Mouse (Mus musculus) embryonic facial prominence, embryonic 12.5 days (tissue): ENCODE results near the gene Rpain. TPM values are rescaled to one million over a fixed set of nuclear protein-coding genes. Genes with fewer than 3 reads are reported as not detected.
A peak's percentile ranks its signal among the peaks of the same experiment; 100 is the strongest.

Experiments used
- ATAC-seq: fragments of 200-750 bp; cut with Nextera tagmentation; 2 replicates; pipeline ENCODE4 v1.8.0; 2017; ENCODE audit not compliant: insufficient number of reproducible peaks, insufficient read depth, low FRiP score, low TSS enrichment
- H3K27ac ChIP-seq: fragments of 300-500 bp; sonication (generic); 2 replicates; pipeline ENCODE4 v1.5.1; 2016; ENCODE audit warnings: mild to moderate bottlenecking
- H3K27me3 ChIP-seq: fragments of 300-500 bp; sonication (generic); 2 replicates; pipeline ENCODE4 v1.6.1; 2016; ENCODE audit warnings: mild to moderate bottlenecking, moderate library complexity
- H3K36me3 ChIP-seq: fragments of 300-500 bp; sonication (generic); 2 replicates; pipeline ENCODE4 v1.6.1; 2016; ENCODE audit warnings: mild to moderate bottlenecking
- H3K4me1 ChIP-seq: fragments of 300-500 bp; sonication (generic); 2 replicates; pipeline ENCODE4 v1.6.1; 2016
- H3K4me2 ChIP-seq: fragments of 300-500 bp; sonication (generic); replicated peaks from 2 replicates; pipeline ENCODE4 v1.6.1; 2016; ENCODE audit warnings: mild to moderate bottlenecking, moderate library complexity
- H3K4me3 ChIP-seq: fragments of 300-500 bp; sonication (generic); 2 replicates; pipeline ENCODE4 v1.5.1; 2016; ENCODE audit warnings: mild to moderate bottlenecking
- H3K9ac ChIP-seq: fragments of 300-500 bp; sonication (generic); 2 replicates; pipeline ENCODE4 v1.6.1; 2016; ENCODE audit warnings: mild to moderate bottlenecking, moderate library complexity
- H3K9me3 ChIP-seq: fragments of 300-500 bp; sonication (generic); 2 replicates; pipeline ENCODE4 v1.6.1; 2016; ENCODE audit warnings: mild to moderate bottlenecking, moderate library complexity
- WGBS: fragments of 180-500 bp; shearing (Covaris S2); methylation state at CpG from one replicate; pipeline ENCODE4 v1.1.7; 2016; 5-methylcytosine and 5-hydroxymethylcytosine counted together
- polyA plus RNA-seq: library from polyadenylated mRNA; unstranded; fragments of >200 nt; fragmentation: Nextera tagmentation; extraction: Ambion mirVana; gene quantifications from 2 replicates; pipeline ENCODE4 v1.2.1, GENCODE M21; 2016

Gene Rpain
- polyA plus RNA-seq, 1 experiment from 2014 or later = 71.3 TPM

GRCm38 (mm10) chr11:70970560-70971540 is 837 bp downstream of the Rpain start:
- Histone ChIP-seq H3K36me3 (peaks cover 32% of the 10 kb centered on the region), H3K9me3 (no peaks in the 10 kb centered on the region), H3K27me3 (no peaks in the 10 kb centered on the region), H3K27ac (peak overlapping the region; percentile 92; the same call in 1 of the 2 replicates), H3K4me1 (peaks cover 11% of the 10 kb centered on the region), H3K9ac (peak overlapping the region; percentile 67), H3K4me3 (peak overlapping the region; percentile 92), H3K4me2 (peak overlapping the region; percentile 84)
- 17% methylated on average over 24 of the region's 24 CpGs for WGBS
- peak; percentile 29; the same call in 1 of the 2 replicates for ATAC-seq

GRCm38 (mm10) chr11:70972586-70972985 is 2.6 kb downstream of the Rpain start:
- ATAC-seq = no peak
- 57% methylated on average over 1 of the region's 1 CpGs for WGBS

GRCm38 (mm10) chr11:70973947-70974346 is 3.9 kb downstream of the Rpain start:
- no peak for ATAC-seq
- no peak overlapping the region for H3K9ac ChIP-seq
- WGBS = 66% methylated on average over 4 of the region's 4 CpGs
- 0 out of 2 replicates have a peak, but pooled peaks cover 3% of the 10 kb centered on the region for H3K4me1 ChIP-seq
- peaks cover 54% of the 10 kb centered on the region for H3K36me3 ChIP-seq
- H3K4me2 ChIP-seq = no peak overlapping the region
- no peak overlapping the region for H3K27ac ChIP-seq
- H3K27me3 ChIP-seq = no peaks in the 10 kb centered on the region
- no peak overlapping the region for H3K4me3 ChIP-seq
- no peaks in the 10 kb centered on the region for H3K9me3 ChIP-seq

More at GRCm38 (mm10) chr11:70972586-70972985, 2.6 kb downstream of the Rpain start:
- Histone ChIP-seq H3K36me3 (peaks cover 41% of the 10 kb centered on the region), H3K9ac (no peak overlapping the region), H3K27ac (no peak overlapping the region), H3K9me3 (no peaks in the 10 kb centered on the region), H3K4me1 (peaks cover 11% of the 10 kb centered on the region), H3K27me3 (no peaks in the 10 kb centered on the region), H3K4me2 (no peak overlapping the region), H3K4me3 (no peak overlapping the region)

DNA sequence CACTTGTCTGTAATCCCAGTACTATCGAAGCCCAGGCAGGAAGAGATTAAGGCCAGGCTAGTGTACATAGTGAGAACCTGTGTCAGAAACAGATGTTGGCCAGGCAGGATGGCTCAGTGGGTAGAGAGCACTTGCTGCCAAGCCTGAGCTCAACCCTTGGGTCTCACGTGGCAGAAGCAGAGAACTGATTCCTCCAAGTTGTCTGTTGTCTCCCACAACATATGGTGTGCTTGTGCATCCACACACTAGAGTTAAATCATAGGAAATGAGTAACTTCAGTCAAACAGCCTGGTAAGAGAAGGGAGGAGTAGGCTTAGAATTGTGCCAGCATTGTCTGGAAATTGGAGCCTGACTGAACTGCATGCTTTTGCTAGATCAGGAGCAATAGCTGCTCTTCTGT is 5.2 kb downstream of the Rpain start:
- peaks cover 67% of the 10 kb centered on the region for H3K36me3 ChIP-seq
- H3K4me2 ChIP-seq = no peak overlapping the region
- no peak for ATAC-seq
- H3K4me1 ChIP-seq = 0 out of 2 replicates have a peak, but pooled peaks cover 3% of the 10 kb centered on the region
- H3K9ac ChIP-seq = no peak overlapping the region
- no peaks in the 10 kb centered on the region for H3K27me3 ChIP-seq
- no peak overlapping the region for H3K4me3 ChIP-seq
- 75% methylated on average over 2 of the region's 2 CpGs for WGBS
- no peak overlapping the region for H3K27ac ChIP-seq
- no peaks in the 10 kb centered on the region for H3K9me3 ChIP-seq

DNA sequence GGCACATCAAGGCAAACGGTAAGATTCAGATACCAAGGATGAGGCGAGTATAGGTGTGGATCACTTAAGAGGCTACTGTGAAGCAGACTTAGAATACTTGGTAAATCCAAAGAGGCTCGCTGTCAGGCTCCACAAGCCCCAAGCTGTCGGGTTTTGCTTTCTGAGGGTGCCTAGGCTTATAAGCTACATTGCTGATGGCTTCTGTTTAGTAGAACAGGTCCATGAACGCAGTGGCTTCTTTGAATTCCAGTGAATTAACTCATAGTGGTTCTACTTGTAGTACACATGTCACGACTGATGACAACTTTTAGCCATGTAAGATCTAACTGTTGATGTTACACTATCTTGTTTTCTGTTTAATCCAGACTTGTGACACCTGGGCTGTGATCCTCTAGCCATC is 7.3 kb downstream of the Rpain start:
- H3K4me3 ChIP-seq = no peak overlapping the region
- no peaks in the 10 kb centered on the region for H3K27me3 ChIP-seq
- no peak overlapping the region for H3K9ac ChIP-seq
- H3K4me1 ChIP-seq = peaks cover 6% of the 10 kb centered on the region; the same call in 1 of the 2 replicates
- H3K36me3 ChIP-seq = peaks cover 78% of the 10 kb centered on the region
- no peaks in the 10 kb centered on the region for H3K9me3 ChIP-seq
- 81% methylated on average over 6 of the region's 6 CpGs for WGBS
- H3K27ac ChIP-seq = no peak overlapping the region
- no peak overlapping the region for H3K4me2 ChIP-seq
- ATAC-seq = no peak

DNA sequence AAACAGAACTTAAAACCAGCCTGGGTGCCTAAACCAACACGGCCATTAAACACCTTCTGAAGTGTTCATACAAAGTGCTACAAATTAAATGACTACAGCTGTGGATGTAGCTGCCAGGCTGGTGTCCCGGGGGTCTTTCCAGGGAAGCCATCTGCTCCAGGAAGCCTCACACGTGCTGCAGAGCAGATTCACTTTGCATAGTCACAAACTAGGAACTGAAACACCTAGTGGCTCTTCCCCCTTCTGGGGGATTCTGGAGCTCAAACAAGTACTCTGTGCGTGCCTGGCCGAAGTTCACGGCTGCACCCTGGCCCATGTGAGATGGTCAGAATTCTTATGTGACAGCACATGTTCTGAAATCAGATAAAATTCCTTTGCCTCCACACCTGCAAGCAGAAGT is 10.2 kb downstream of the Rpain start:
- WGBS = 89% methylated on average over 6 of the region's 6 CpGs
- Histone ChIP-seq H3K4me1 (peaks cover 6% of the 10 kb centered on the region; the same call in 1 of the 2 replicates), H3K36me3 (peaks cover 57% of the 10 kb centered on the region)

GRCm38 (mm10) chr11:70980751-70981510 is 10.9 kb downstream of the Rpain start:
- H3K27me3 ChIP-seq = no peaks in the 10 kb centered on the region
- H3K4me1 ChIP-seq = peaks cover 6% of the 10 kb centered on the region; the same call in 1 of the 2 replicates
- peaks cover 62% of the 10 kb centered on the region for H3K36me3 ChIP-seq
- H3K9me3 ChIP-seq = no peaks in the 10 kb centered on the region
- H3K4me3 ChIP-seq = no peak overlapping the region
- H3K27ac ChIP-seq = no peak overlapping the region
- no peak for ATAC-seq
- H3K9ac ChIP-seq = no peak overlapping the region
- no peak overlapping the region; the same call in 1 of the 2 replicates for H3K4me2 ChIP-seq
- 91% methylated on average over 14 of the region's 14 CpGs for WGBS

More for the DNA sequence above, 10.2 kb downstream of the Rpain start:
- H3K27ac ChIP-seq = no peak overlapping the region
- no peaks in the 10 kb centered on the region for H3K27me3 ChIP-seq
- ATAC-seq = no peak
- H3K4me3 ChIP-seq = no peak overlapping the region
- no peak overlapping the region for H3K9ac ChIP-seq
- H3K4me2 ChIP-seq = no peak overlapping the region
- H3K9me3 ChIP-seq = no peaks in the 10 kb centered on the region

GRCm38 (mm10) chr11:70982030-70982429 is 12.0 kb downstream of the Rpain start:
- Histone ChIP-seq H3K4me2 (peak overlapping the region; percentile 69), H3K9me3 (no peaks in the 10 kb centered on the region), H3K4me1 (peaks cover 6% of the 10 kb centered on the region; the same call in 1 of the 2 replicates), H3K27ac (no peak overlapping the region), H3K27me3 (no peaks in the 10 kb centered on the region), H3K36me3 (peaks cover 62% of the 10 kb centered on the region), H3K4me3 (peak overlapping the region; percentile 100), H3K9ac (peak overlapping the region; percentile 96)
- 7% methylated on average over 12 of the region's 12 CpGs for WGBS
- no peak for ATAC-seq

DNA sequence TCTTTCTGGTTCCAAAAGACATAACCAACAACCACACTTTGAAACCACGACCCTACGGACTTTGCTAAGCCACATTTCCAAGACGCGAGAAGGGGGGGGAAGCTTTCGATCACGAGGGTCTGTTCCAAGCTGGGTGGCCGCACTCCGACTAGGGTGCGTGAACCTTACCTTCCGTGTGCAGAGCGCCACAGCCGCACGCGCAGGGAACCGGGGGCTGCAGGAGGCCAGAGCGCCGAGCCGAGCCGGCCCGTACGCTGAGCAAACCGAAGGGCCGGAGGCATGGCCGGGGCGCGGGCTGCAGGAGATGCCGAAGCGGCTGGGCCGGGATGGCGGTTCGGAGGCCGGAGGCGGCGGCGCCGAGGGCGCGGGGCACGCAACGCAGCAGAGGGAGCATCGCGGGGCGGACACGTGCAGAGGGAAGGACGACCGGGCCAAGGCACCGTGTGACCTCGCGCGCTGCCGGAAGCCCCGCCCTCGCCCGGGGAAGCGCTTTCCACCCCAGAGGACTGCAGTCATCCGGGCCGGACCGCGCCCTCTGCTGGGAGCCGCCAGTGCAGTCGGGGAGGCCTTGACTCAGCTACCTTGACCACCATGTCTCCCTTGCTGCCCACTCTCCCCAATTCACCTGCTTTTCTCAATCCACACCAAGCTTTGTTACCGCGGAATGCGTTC is 12.7 kb downstream of the Rpain start, which contains the start of gene C1qbp:
Gene C1qbp (minus strand): TSS at position 470 of the 672 bp plus-strand sequence.
- under 1% methylated on average over 53 of the region's 64 CpGs for WGBS
- Histone ChIP-seq H3K4me3 (peak within 1 kb of the TSS; percentile 100), H3K27ac (no peak within 1 kb of the TSS), H3K36me3 (peaks cover 62% of the 10 kb centered on the region), H3K9me3 (no peaks in the 10 kb centered on the region), H3K9ac (peak within 1 kb of the TSS; percentile 96), H3K27me3 (no peaks in the 10 kb centered on the region), H3K4me2 (peak within 1 kb of the TSS; percentile 69), H3K4me1 (peaks cover 6% of the 10 kb centered on the region; the same call in 1 of the 2 replicates)
- peak; percentile 84 for ATAC-seq

DNA sequence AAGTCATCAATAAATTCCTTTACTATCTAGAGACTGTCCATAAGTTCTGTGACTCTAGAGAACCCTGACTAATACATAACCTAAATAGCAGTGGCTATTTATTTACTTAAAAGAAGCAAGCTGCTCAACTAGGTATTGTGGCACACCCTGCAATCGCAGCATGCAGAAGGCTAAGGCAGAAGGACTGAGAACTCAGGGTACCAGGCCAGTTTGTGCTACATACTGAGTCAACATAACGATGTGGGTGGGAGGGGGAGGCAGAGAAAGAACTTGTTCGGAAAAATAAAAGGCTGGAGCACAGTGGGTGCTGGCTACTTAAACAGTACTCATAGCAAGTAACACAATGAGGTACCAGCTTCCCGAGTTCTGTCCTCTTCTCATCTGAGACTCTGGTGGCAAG is 31.2 kb downstream of the Rpain start:
- H3K27ac ChIP-seq = no peak overlapping the region
- no peaks in the 10 kb centered on the region for H3K9me3 ChIP-seq
- 91% methylated on average over 4 of the region's 4 CpGs for WGBS
- no peak overlapping the region for H3K4me3 ChIP-seq
- H3K27me3 ChIP-seq = no peaks in the 10 kb centered on the region
- no peak overlapping the region for H3K9ac ChIP-seq
- H3K36me3 ChIP-seq = peaks cover 28% of the 10 kb centered on the region
- H3K4me2 ChIP-seq = no peak overlapping the region
- H3K4me1 ChIP-seq = peaks cover 11% of the 10 kb centered on the region
- ATAC-seq = no peak
